Mouse (Mus musculus) E14TG2a.4 (cell line): ENCODE measurements around the gene Bcl11b.

Experiments used
- CTCF ChIP-seq: conservative IDR thresholded peaks from 2 replicates; pipeline ENCODE4 v1.5.1; 2014; ENCODE audit warnings: low read length
- POU5F1 ChIP-seq: IDR thresholded peaks from 2 replicates; pipeline ENCODE4 v1.6.1; 2014; ENCODE audit warnings: low read length, borderline replicate concordance

GRCm38 (mm10) chr12:107923963-107924362, 79.4 kb downstream of the Bcl11b start:
- no peak for TF ChIP-seq CTCF
- no peak for TF ChIP-seq POU5F1
